Mouse (Mus musculus): ENCODE data around the gene Prpf6.

GRCm38 (mm10) chr2:181659609-181660055 lies 68.0 kb downstream of the Prpf6 start:
- peak; percentile 80 for TF ChIP-seq CTCF (IDR thresholded peaks at IDR 0.05; ENCODE audit: low read depth)
- peak; percentile 84; the same call in 1 of the 2 replicates for TF ChIP-seq EP300 (IDR thresholded peaks at IDR 0.05; ENCODE audit: low read depth)
